Mouse (Mus musculus) olfactory bulb, adult 2 months (tissue): ENCODE data around the gene Snip1. TPM values are rescaled to one million over a fixed set of nuclear protein-coding genes. Genes with fewer than 3 reads are reported as not detected.

Source experiments
- H3K27ac ChIP-seq: fragments of 200-500 bp; 2 replicates; pipeline ENCODE4 v1.5.1; 2012; ENCODE audit warnings: low read depth, low read length; ENCODE audit not compliant: insufficient read depth
- H3K4me1 ChIP-seq: fragments of 200-500 bp; 2 replicates; pipeline ENCODE4 v1.6.1; 2012; ENCODE audit warnings: low read length; ENCODE audit not compliant: control insufficient read depth, insufficient read depth
- H3K4me3 ChIP-seq: fragments of 200-500 bp; 2 replicates; pipeline ENCODE4 v1.5.1; 2012; ENCODE audit warnings: mild to moderate bottlenecking, low read depth, low read length, moderate library complexity; ENCODE audit not compliant: insufficient read depth
- CTCF ChIP-seq: fragments of 200-500 bp; IDR thresholded peaks from 2 replicates; pipeline ENCODE4 v1.5.1; 2012; ENCODE audit warnings: low read depth, mild to moderate bottlenecking, low read length, moderate library complexity; ENCODE audit not compliant: insufficient read depth
- POLR2A ChIP-seq: fragments of 200-500 bp; IDR thresholded peaks from 2 replicates; pipeline ENCODE4 v1.6.1; 2012; ENCODE audit warnings: mild to moderate bottlenecking, low read depth, low read length, moderate library complexity; ENCODE audit not compliant: insufficient read depth
- WGBS: fragments of 180-500 bp; shearing (Covaris S2); methylation state at CpG from one replicate; pipeline ENCODE4 v1.1.7; 2018; 5-methylcytosine and 5-hydroxymethylcytosine counted together
- polyA plus RNA-seq: library from polyadenylated mRNA; stranded (reverse); fragments of >200 nt; gene quantifications from 2 replicates; pipeline ENCODE4 v1.2.4, GENCODE M21; 2012; ENCODE audit warnings: low replicate concordance; ENCODE audit not compliant: missing spikeins, insufficient read depth, insufficient read length

Snip1 gene
- polyA plus RNA-seq: not detected in 2 replicates

DNA sequence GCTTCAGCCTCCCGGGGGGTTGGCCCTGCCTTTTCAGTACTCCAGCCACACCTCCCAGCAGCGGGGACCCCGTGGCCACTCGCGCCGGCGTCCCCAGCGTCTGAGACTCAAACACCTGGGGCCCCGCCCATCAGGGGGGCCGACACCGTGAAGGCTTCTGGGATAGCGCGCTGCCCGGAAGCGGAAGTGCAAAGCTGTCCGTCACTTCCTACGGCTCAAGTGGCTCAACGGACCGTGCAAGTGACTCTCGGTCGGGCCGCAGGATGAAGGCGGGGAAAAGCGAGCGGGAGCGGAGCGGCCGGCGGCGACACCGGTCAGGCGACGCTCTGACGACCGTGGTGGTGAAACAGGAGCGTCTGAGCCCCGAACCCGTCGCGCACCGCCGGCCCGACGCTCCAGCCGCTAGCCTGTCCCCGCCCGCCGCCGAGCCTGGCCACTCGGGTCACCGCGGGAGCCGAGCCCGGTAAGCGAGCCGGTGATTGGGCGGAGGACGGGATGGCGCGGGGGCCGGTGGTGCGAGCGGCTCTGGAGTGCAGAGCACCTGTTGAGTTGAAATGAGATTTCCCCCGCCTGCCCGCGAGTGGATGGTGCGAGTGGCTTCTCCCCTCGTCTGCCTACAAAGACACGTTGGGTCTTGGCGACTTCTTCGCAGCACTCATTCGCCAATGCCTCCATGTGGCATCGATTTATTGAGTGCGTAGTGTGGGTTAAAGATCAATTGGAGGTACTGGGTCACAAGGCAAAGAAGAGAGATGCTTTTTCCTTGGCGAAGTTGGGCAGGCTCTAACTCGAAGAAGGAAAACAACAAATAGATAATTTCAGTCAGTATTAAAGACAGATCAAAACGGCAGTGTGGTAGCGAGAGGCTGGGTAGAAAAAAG, at the start of gene Snip1:
Snip1 (plus strand) TSS at position 183 of the 881 bp plus-strand sequence.
- TF ChIP-seq CTCF (no peak), POLR2A (peak; percentile 80)
- Histone ChIP-seq H3K4me1 (peaks cover 3% of the 10 kb centered on the region), H3K4me3 (peak within 1 kb of the TSS; percentile 77), H3K27ac (no peak within 1 kb of the TSS)
- WGBS: 1% methylated on average over 78 of the region's 78 CpGs

DNA sequence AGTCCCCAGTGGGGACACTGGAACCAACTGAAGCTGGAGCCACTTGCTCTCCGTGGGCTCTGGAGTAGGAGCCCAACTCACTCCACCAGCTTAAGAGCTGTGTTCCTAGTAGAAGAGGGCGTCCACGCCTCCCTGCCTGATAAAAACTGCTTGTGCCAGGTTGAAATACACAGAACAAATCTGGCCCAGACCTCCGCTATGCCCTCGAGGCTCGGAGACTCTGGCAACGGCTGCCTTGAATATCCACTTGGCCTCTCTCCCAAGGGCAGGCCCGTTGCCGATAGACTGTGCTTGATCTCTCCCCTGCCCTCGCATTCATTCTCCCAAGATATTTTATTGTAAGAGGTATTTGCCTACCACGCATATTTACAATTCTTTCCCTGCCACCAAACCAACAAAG, 49.0 kb upstream of the Snip1 start:
- Histone ChIP-seq H3K4me3 (no peak overlapping the region), H3K27ac (no peak overlapping the region), H3K4me1 (no peaks in the 10 kb centered on the region)
- TF ChIP-seq CTCF (no peak), POLR2A (no peak)
- 53% methylated on average over 11 of the region's 11 CpGs for WGBS

DNA sequence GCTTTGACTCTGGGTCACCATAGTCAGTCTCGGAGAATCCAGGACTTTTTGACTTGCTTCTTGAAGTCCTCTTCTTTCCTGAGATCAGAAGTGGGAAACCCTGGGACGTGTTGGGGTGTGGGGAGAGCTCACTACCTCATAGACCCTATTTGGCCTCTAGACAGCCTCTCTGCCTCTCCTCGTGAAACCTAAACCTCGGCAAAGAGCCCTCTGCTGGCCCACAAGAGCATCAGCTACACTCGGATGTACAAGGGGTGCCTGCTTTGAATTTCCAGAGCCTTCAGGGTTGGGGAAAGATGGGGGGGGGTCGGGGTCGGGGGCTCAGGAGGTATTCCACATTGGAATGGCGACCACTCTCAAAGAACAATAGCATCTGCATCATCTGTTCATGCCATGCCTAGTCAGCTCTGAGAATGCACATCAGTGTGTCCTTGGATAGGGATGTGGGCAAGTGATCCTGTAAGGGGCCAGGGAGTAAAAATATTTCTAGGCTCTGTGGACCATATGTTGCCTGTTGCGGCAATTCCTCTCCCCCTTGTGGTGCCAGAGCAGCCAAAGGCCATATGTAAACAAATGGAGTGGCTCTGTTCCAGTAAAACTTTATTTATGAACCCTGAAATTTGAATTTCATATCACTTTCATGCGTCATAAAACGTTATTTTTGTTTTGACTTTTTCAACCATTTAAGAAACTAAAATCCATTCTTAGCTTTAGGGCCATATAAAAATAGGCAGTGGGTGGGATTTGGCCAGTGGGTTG, 45.5 kb upstream of the Snip1 start:
- 34% methylated on average over 11 of the region's 11 CpGs for WGBS
- H3K27ac ChIP-seq: no peak overlapping the region
- no peak overlapping the region for H3K4me3 ChIP-seq
- TF ChIP-seq CTCF (no peak), POLR2A (no peak)
- no peaks in the 10 kb centered on the region for H3K4me1 ChIP-seq

DNA sequence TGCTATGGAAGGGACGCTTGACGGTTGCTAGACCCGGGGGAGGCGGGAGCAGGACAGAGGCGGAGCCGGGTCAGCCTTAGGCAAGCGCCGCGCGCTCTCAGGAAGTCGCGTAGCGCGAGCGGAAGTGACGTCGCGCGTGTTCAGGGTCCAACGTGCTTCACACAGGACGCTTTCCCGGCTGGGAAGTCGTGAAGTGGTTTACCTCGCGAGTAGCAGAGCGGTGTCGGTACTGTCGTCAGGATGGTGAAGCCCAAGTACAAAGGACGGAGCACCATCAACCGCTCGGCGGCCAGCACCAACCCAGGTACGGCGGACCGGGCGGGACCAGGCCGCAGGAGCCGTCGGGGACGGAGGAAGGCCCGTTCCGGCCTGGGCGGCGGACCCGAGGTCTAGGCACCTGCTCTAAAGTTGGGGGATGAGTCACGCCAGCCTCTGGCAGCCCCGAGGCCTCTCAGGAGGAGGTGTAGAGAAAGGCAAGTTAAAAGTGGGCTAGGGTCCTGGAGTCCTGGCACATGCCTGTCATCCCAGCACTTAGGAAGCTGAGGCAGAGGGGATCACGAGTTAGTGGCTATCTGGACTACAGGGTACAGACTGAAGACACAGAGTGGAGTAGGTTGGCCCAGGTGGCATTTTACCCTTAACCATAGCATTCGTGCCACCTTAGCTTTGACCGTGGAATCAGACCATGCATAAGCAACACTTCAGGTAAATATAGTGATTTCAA, 36.4 kb upstream of the Snip1 start:
- Histone ChIP-seq H3K27ac (no peak overlapping the region), H3K4me3 (peak overlapping the region; percentile 95), H3K4me1 (peaks cover 4% of the 10 kb centered on the region; the same call in 1 of the 2 replicates)
- under 1% methylated on average over 50 of the region's 50 CpGs for WGBS
- TF ChIP-seq CTCF: no peak
- peak; percentile 79 for TF ChIP-seq POLR2A

DNA sequence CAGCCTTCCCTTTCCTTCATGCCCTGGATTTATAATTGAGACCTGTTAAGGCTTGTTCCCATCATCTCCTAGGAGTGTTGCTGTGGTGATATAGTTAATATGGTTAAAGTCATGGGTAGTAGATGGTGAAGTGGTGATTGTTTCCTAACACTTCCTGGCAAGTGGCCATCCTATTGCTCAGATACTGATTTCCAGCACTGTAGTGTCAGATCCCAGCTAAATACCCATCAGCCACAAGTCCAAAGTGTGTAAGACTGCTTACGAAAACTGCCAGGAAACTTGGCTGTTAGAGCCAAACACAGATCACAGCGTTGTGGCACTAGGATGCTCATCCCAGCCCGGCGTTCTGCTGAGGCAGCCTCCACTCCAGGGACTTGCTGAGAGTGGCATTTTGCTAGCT, 32.1 kb upstream of the Snip1 start:
- TF ChIP-seq POLR2A (no peak), CTCF (no peak)
- Histone ChIP-seq H3K4me1 (peaks cover 4% of the 10 kb centered on the region; the same call in 1 of the 2 replicates), H3K4me3 (no peak overlapping the region), H3K27ac (no peak overlapping the region)
- 65% methylated on average over 4 of the region's 4 CpGs for WGBS

DNA sequence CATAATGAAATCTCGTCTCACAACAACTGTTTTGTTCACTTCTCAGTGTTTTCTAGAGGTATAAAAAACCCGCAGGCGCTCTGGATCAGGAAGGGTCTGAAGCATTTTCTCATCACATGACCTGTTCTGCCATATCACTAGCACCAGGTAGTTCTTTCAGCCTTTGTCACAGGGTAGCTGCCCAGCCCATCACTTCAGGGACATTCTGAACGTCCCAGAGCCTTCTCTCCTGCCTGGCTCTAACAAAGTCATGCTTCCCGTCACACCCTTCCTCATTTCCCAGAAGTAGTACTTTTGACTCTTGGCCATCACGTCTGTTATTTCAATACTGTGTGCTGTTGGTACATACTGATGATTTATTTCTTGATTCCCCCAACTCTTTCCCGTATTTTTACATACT, 22.0 kb upstream of the Snip1 start:
- H3K4me1 ChIP-seq: no peaks in the 10 kb centered on the region
- WGBS: 84% methylated on average over 7 of the region's 7 CpGs
- no peak for TF ChIP-seq CTCF
- TF ChIP-seq POLR2A: no peak
- H3K27ac ChIP-seq: no peak overlapping the region
- no peak overlapping the region for H3K4me3 ChIP-seq

DNA sequence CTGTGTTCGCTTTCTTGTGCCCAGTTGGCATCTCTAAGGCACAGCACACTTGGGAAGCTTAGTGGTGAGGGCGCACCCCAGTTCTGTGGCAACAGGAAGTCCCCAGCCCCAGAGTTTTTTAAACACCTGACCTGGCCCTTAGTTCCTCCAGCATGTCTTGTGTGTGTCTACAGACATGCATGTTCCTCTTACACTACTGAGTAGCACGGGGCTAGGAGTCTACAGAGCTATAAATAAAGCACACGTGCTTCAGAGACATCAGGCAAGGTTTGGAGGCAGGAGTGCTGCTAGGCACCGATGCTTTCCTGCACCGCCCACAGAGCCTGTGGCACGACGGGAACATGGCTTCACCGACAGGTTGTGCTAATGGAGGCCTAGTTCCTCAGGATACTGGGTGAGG, 11.1 kb upstream of the Snip1 start:
- no peak for TF ChIP-seq POLR2A
- H3K4me3 ChIP-seq: no peak overlapping the region
- no peak overlapping the region for H3K27ac ChIP-seq
- H3K4me1 ChIP-seq: no peaks in the 10 kb centered on the region
- 62% methylated on average over 9 of the region's 9 CpGs for WGBS

DNA sequence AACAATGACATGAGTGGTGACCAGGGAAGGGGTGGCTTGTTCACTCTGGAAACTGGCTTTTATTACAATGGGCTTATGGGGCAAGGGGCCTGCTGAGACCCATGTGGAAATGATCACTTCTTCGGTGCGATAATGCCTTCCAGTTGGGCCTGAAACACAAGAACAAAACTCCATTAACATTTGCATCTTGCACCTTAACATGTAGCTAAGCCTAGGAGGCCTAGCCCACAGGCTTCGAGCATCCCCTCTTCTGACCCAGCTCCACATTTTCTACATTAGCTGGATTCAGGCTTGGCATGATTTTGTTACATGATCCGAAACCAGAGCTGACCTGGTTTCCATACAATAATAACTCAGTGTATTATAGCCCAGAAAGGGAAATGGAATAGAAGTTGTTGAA, 10.0 kb upstream of the Snip1 start:
- Histone ChIP-seq H3K27ac (no peak overlapping the region), H3K4me1 (no peaks in the 10 kb centered on the region), H3K4me3 (no peak overlapping the region)
- TF ChIP-seq POLR2A: no peak
- TF ChIP-seq CTCF: no peak
- WGBS: 81% methylated on average over 4 of the region's 4 CpGs
